Mouse (Mus musculus) forebrain, embryonic 11.5 days (tissue): ENCODE data around the gene Knl1. TPM values are rescaled to one million over a fixed set of nuclear protein-coding genes. Genes with fewer than 3 reads are reported as not detected.
A peak's percentile ranks its signal among the peaks of the same experiment; 100 is the strongest.

Experiments
- ATAC-seq: fragments of 200-750 bp; cut with Nextera tagmentation; replicated peaks from 2 replicates; pipeline ENCODE4 v1.8.0; 2017; ENCODE audit warnings: moderate TSS enrichment; ENCODE audit not compliant: low FRiP score
- DNase-seq: peaks from one replicate; pipeline ENCODE4 v3.0.0-alpha.2; 2017; ENCODE audit warnings: low spot score
- H3K27ac ChIP-seq: fragments of 300-500 bp; sonication (generic); 2 replicates; pipeline ENCODE4 v1.5.1; 2014; ENCODE audit warnings: low read depth, low read length
- H3K27me3 ChIP-seq: fragments of 300-500 bp; sonication (generic); 2 replicates; pipeline ENCODE4 v1.6.1; 2014; ENCODE audit warnings: mild to moderate bottlenecking, low read length, mixed read lengths; ENCODE audit not compliant: control insufficient read depth, insufficient read depth
- H3K36me3 ChIP-seq: fragments of 300-500 bp; sonication (generic); 2 replicates; pipeline ENCODE4 v1.6.1; 2014; ENCODE audit warnings: mild to moderate bottlenecking, low read length, moderate library complexity, mixed read lengths; ENCODE audit not compliant: control insufficient read depth, insufficient read depth
- H3K4me1 ChIP-seq: fragments of 300-500 bp; sonication (generic); replicated peaks from 2 replicates; pipeline ENCODE4 v1.6.1; 2014; ENCODE audit warnings: low read length, mixed read lengths; ENCODE audit not compliant: control insufficient read depth, insufficient read depth
- H3K4me2 ChIP-seq: fragments of 300-500 bp; sonication (generic); 2 replicates; pipeline ENCODE4 v1.6.1; 2014; ENCODE audit warnings: low read depth, mild to moderate bottlenecking, low read length, moderate library complexity, mixed read lengths; ENCODE audit not compliant: severe bottlenecking
- H3K4me3 ChIP-seq: fragments of 300-500 bp; sonication (generic); 2 replicates; pipeline ENCODE4 v1.5.1; 2014; ENCODE audit warnings: low read depth, low read length
- H3K9ac ChIP-seq: fragments of 300-500 bp; sonication (generic); 2 replicates; pipeline ENCODE4 v1.6.1; 2014; ENCODE audit warnings: low read length
- H3K9me3 ChIP-seq: fragments of 300-500 bp; sonication (generic); 2 replicates; pipeline ENCODE4 v1.6.1; 2016; ENCODE audit warnings: low read length, mixed read lengths; ENCODE audit not compliant: control insufficient read depth
- WGBS: fragments of 180-500 bp; shearing (Covaris S2); extraction: QIAGEN DNeasy Blood & Tissue Kit; methylation state at CpG from one replicate; pipeline ENCODE4 v1.1.7; 2014; 5-methylcytosine and 5-hydroxymethylcytosine counted together
- polyA plus RNA-seq: library from polyadenylated mRNA; unstranded; fragments of >200 nt; fragmentation: Nextera tagmentation; extraction: Ambion mirVana; gene quantifications from 2 replicates; pipeline ENCODE4 v1.2.1, GENCODE M21; 2014

Gene Knl1
- polyA plus RNA-seq, 1 experiment from 2014 or later: 69.4 TPM

- under 1% methylated on average over 28 of the region's 28 CpGs for WGBS
- H3K4me2 ChIP-seq: peak within 1 kb of the TSS; percentile 92
- no peak within 1 kb of the TSS for H3K27ac ChIP-seq
- ATAC-seq (peak; percentile 93), DNase-seq (peak; percentile 93)
- H3K4me1 ChIP-seq: peaks cover 2% of the 10 kb centered on the region; the same call in 1 of the 2 replicates
- no peaks in the 10 kb centered on the region for H3K36me3 ChIP-seq
- H3K27me3 ChIP-seq: no peaks in the 10 kb centered on the region
- no peaks in the 10 kb centered on the region for H3K9me3 ChIP-seq
- peak within 1 kb of the TSS; percentile 57 for H3K4me3 ChIP-seq
- H3K9ac ChIP-seq: peak within 1 kb of the TSS; percentile 65
Measured at GRCm38 (mm10) chr2:119028941-119029551, 17.9 kb upstream of the Knl1 start, which contains the start of gene Ccdc32. Ccdc32 (minus strand) TSS chr2:119029393.

GRCm38 (mm10) chr2:119032191-119032590 lies 14.7 kb upstream of the Knl1 start:
- no peak for DNase-seq
- no peak for ATAC-seq

GRCm38 (mm10) chr2:119034656-119035396 lies 12.1 kb upstream of the Knl1 start, which contains the start of gene Rpusd2:
Rpusd2 (plus strand) TSS chr2:119034790.
- DNase-seq (peak; percentile 96), ATAC-seq (peak; percentile 96)
- H3K4me1 ChIP-seq: 0 out of 2 replicates have a peak, but pooled peaks cover 2% of the 10 kb centered on the region
- no peaks in the 10 kb centered on the region for H3K27me3 ChIP-seq
- H3K9me3 ChIP-seq: no peaks in the 10 kb centered on the region
- WGBS: under 1% methylated on average over 49 of the region's 49 CpGs
- H3K9ac ChIP-seq: peak within 1 kb of the TSS; percentile 93
- peak within 1 kb of the TSS; percentile 90 for H3K4me3 ChIP-seq
- peak within 1 kb of the TSS; percentile 92 for H3K27ac ChIP-seq
- peaks cover 10% of the 10 kb centered on the region; the same call in 1 of the 2 replicates for H3K36me3 ChIP-seq
- H3K4me2 ChIP-seq: peak within 1 kb of the TSS; percentile 73

More at GRCm38 (mm10) chr2:119032191-119032590, 14.7 kb upstream of the Knl1 start:
- Histone ChIP-seq H3K4me3 (no peak overlapping the region), H3K9me3 (no peaks in the 10 kb centered on the region), H3K36me3 (no peaks in the 10 kb centered on the region), H3K27ac (no peak overlapping the region), H3K4me1 (peaks cover 5% of the 10 kb centered on the region; the same call in 1 of the 2 replicates), H3K9ac (no peak overlapping the region), H3K27me3 (no peaks in the 10 kb centered on the region), H3K4me2 (no peak overlapping the region)
- WGBS: 64% methylated on average over 4 of the region's 4 CpGs

- H3K36me3 ChIP-seq: peaks cover 10% of the 10 kb centered on the region; the same call in 1 of the 2 replicates
- no peaks in the 10 kb centered on the region for H3K9me3 ChIP-seq
- H3K4me3 ChIP-seq: peak overlapping the region; percentile 90
- WGBS: 8% methylated on average over 7 of the region's 7 CpGs
- H3K4me1 ChIP-seq: 0 out of 2 replicates have a peak, but pooled peaks cover 2% of the 10 kb centered on the region
- peak overlapping the region; percentile 93 for H3K9ac ChIP-seq
- DNase-seq (no peak), ATAC-seq (no peak)
- no peaks in the 10 kb centered on the region for H3K27me3 ChIP-seq
- H3K27ac ChIP-seq: peak overlapping the region; percentile 92
- peak overlapping the region; percentile 73 for H3K4me2 ChIP-seq
Measured at GRCm38 (mm10) chr2:119035397-119035745, 11.5 kb upstream of the Knl1 start.

- Histone ChIP-seq H3K36me3 (peaks cover 10% of the 10 kb centered on the region; the same call in 1 of the 2 replicates), H3K4me1 (no peaks in the 10 kb centered on the region), H3K9me3 (no peaks in the 10 kb centered on the region), H3K27ac (no peak overlapping the region), H3K4me3 (no peak overlapping the region), H3K27me3 (no peaks in the 10 kb centered on the region), H3K9ac (no peak overlapping the region), H3K4me2 (no peak overlapping the region)
- 57% methylated on average over 4 of the region's 4 CpGs for WGBS
- no peak for ATAC-seq
- DNase-seq: no peak
Measured at GRCm38 (mm10) chr2:119040882-119041281, 6.0 kb upstream of the Knl1 start.

- Histone ChIP-seq H3K27me3 (no peaks in the 10 kb centered on the region), H3K4me2 (no peak overlapping the region), H3K36me3 (no peaks in the 10 kb centered on the region), H3K9ac (no peak overlapping the region), H3K27ac (no peak overlapping the region), H3K4me1 (no peaks in the 10 kb centered on the region; the same call in 1 of the 2 replicates), H3K9me3 (no peaks in the 10 kb centered on the region), H3K4me3 (no peak overlapping the region)
- no peak for DNase-seq
- ATAC-seq: no peak
- WGBS: 84% methylated on average over 2 of the region's 2 CpGs
Measured at GRCm38 (mm10) chr2:119045163-119045562, 1.8 kb upstream of the Knl1 start.

GRCm38 (mm10) chr2:119047849-119048248 lies 930 bp downstream of the Knl1 start:
- Histone ChIP-seq H3K4me2 (peak overlapping the region; percentile 72), H3K27ac (peak overlapping the region; percentile 94; the same call in 1 of the 2 replicates), H3K9ac (peak overlapping the region; percentile 86), H3K27me3 (no peaks in the 10 kb centered on the region), H3K4me1 (no peaks in the 10 kb centered on the region; the same call in 1 of the 2 replicates), H3K9me3 (no peaks in the 10 kb centered on the region), H3K4me3 (peak overlapping the region; percentile 78), H3K36me3 (no peaks in the 10 kb centered on the region)
- DNase-seq (no peak), ATAC-seq (no peak)
- 21% methylated on average over 4 of the region's 4 CpGs for WGBS

GRCm38 (mm10) chr2:119050132-119050650 lies 3.3 kb downstream of the Knl1 start:
- Histone ChIP-seq H3K27me3 (no peaks in the 10 kb centered on the region), H3K9ac (no peak overlapping the region), H3K36me3 (no peaks in the 10 kb centered on the region), H3K4me1 (no peaks in the 10 kb centered on the region; the same call in 1 of the 2 replicates), H3K27ac (no peak overlapping the region), H3K9me3 (no peaks in the 10 kb centered on the region), H3K4me2 (no peak overlapping the region), H3K4me3 (no peak overlapping the region)
- WGBS: 89% methylated on average over 4 of the region's 4 CpGs
- no peak for DNase-seq
- no peak for ATAC-seq
